Mouse (Mus musculus) ovary, postnatal 10 days (tissue): ENCODE results near the gene F2.

Experiments used
- DNase-seq: peaks from one replicate; pipeline ENCODE4 v3.0.0; 2022; ENCODE audit warnings: low spot score

The F2 gene

DNA sequence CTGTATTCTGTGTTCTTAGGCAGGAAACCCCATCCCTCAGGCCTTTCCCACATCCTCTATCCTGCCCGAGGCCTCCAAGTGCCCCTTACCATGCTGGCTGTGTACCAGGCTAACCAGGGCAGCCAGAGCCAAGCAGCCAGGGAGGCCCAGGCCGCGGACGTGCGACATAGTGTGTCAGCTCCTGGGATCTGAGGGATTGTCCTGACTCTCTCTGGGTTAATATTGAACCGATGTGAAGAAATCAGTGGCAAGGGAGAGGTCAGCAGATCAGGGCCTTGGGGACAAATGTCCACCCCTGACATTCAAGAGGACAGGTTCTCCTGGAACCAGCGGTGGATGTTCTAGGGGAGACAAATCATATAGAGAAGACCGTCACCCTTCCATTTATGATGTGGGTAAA lies at the start of gene F2:
Gene F2 (minus strand): TSS at position 186 of the 400 bp plus-strand sequence.
- DNase-seq, result no peak

DNA sequence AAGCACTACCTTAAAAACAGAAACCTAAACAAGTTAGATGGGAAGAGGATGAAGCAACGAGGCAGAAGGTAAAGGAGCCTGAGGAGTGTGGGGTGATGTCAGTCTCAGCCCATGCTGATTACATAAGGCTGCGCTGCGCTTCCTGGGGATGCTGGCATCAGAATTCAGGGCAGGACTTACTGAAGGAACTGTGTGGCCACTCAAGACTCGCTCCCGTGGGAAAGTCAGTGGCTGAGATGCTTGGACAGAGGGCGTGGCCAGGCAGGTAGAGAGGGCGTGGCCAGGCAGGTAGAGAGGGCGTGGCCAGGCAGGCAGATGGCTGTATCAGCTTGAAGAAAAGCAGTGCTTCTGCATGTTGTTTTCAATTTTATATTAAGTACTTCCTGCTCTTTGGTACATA lies 47.7 kb upstream of the F2 start:
- no peak for DNase-seq

DNA sequence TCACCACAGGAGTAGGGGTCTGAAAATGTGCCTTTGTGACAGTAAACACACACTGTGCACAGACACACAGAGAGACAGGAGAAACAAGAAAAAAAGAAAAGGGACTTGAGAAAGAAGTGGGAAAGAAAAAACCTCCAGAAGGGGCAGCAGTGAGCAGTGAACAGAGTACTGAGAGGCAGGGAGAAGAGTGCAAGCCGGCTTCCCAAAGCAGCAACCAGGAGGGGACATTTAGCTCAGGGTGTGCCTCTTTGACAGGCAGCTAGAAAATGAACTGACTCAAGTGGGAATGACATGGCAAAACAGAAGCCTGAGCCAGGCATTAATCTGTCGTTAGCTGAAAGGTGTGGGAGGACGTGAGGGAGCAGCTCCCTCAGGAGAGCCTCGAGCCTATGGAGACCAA lies 46.6 kb upstream of the F2 start:
- DNase-seq, result no peak

GRCm38 (mm10) chr2:91676961-91677360 lies 40.7 kb upstream of the F2 start:
- no peak for DNase-seq

- DNase-seq, result no peak
Measured at GRCm38 (mm10) chr2:91676420-91676819, 40.2 kb upstream of the F2 start.

DNA sequence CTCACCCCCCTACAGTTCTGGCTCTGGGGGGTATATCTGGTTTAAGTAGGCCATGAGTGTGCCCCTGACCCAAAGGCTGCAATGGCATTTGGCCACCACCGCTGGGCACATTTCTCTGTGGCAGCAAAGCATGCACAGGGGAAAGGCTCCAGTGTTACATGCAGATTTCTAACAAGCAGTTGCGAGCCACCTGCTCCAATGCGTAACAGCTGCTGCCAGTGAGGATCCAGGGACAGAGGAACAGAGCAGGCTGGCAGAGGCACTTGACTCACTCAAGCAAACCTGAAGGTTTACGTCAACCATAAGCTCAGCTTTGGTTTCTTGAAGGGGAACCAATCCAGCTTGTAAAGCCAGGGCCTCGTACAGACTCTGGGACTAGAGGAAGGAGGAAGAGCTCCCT lies 38.7 kb upstream of the F2 start:
- no peak for DNase-seq

GRCm38 (mm10) chr2:91673587-91673986 lies 37.4 kb upstream of the F2 start:
- no peak for DNase-seq

DNA sequence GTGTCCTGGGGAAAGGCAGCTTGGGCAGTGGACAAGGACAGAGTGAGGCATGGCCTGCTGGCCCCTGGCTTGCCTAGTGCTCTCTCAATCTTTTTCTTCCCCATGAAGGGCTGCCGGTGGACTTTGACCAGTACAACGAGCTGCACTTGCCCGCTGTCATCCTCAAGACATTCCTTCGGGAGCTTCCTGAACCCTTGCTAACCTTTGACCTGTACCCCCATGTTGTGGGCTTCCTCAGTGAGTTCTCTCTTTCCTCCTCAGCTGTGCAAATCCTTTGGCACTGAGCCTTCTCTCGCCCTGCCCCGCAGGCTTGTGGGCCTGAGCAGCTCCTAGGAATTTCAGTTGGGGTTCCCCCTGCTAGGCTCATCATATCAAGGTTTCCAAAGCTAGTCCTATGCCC lies 33.8 kb upstream of the F2 start:
- DNase-seq, result no peak

DNA sequence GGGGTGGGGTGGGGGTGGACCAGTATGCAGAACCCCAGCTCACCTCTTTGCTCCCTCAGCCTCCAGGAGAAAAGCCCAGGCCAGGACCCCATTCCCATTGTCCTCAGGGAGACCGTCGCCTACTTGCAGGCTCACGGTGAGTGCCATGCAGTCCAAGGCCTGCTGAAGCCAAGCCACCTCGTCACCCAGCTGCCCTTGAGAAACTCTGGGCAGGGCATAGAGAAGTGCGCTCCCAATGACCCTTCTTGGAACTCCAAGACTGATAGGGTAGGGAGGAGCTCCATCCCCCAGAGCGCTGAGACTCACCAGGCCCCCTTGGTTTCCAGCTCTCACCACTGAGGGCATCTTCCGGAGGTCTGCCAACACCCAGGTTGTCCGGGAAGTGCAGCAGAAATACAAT lies 33.1 kb upstream of the F2 start:
- no peak for DNase-seq

DNA sequence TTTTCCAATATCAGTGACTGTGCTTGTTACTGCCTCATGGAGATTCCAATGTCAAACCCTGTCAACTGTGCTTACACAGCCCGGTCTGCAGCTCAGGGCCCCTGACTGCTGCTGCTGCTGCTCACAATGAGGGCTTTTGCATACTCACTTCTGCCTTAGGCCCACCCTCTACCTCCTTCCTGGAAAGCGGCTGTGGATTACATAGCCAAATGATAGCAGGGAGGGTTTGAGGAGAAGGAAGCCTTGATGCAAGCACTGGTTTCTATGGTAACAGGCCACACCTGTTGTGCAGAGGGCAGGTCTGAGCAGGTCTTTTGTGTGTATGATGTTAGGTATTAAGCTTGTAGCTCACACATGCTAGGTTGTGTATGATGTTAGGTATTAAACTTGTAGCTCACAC lies 31.5 kb upstream of the F2 start:
- no peak for DNase-seq

GRCm38 (mm10) chr2:91666386-91666910 lies 30.2 kb upstream of the F2 start:
- DNase-seq, result no peak

- DNase-seq, result no peak
Measured at GRCm38 (mm10) chr2:91664780-91665179, 28.6 kb upstream of the F2 start.

- DNase-seq, result no peak
Measured at GRCm38 (mm10) chr2:91660981-91661380, 24.8 kb upstream of the F2 start.

GRCm38 (mm10) chr2:91659657-91660056 lies 23.4 kb upstream of the F2 start:
- DNase-seq, result no peak

- DNase-seq, result no peak
Measured at GRCm38 (mm10) chr2:91656774-91657173, 20.6 kb upstream of the F2 start.

- no peak for DNase-seq
Measured at GRCm38 (mm10) chr2:91655827-91656226, 19.6 kb upstream of the F2 start.

DNA sequence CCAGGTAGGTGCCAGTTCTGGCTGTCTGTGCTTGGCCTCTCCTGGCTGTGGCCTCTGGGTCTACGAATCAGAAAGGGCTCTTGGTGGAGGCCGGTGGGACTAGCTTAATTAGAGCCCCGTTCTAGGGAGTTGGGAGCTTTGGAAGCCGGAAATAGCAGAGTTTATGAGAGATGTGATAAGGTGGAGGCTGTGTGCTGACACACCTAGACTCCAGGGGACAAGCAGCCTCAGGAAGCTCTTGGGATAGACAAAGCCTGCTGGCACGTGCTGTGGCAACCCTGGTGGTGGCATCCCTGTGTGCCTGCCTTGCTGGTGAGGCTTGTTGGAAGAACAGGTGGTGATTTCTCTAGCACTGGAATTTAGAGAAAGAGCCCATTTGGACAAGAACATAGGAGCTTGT lies 19.2 kb upstream of the F2 start:
- DNase-seq, result no peak

DNA sequence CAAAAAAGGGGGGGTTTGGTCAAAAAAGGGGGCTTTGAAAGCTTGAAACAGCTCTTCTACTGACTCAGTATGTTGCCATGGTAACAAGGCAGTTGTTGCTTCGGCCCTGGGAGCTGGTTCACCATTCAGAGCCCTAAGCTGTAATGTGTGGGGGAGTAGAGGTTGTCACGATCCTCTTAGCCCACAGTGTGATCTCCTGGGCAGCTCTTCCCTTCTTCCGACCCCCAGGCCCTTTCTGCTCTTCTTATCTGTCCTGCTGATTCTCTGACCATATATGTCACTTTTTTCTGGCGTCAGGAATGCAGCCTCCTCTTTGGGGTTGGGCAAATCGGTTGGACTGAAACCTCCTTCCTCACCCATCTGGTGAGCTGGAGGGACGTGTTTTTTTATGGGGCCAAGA lies 16.6 kb upstream of the F2 start:
- DNase-seq, result no peak

DNA sequence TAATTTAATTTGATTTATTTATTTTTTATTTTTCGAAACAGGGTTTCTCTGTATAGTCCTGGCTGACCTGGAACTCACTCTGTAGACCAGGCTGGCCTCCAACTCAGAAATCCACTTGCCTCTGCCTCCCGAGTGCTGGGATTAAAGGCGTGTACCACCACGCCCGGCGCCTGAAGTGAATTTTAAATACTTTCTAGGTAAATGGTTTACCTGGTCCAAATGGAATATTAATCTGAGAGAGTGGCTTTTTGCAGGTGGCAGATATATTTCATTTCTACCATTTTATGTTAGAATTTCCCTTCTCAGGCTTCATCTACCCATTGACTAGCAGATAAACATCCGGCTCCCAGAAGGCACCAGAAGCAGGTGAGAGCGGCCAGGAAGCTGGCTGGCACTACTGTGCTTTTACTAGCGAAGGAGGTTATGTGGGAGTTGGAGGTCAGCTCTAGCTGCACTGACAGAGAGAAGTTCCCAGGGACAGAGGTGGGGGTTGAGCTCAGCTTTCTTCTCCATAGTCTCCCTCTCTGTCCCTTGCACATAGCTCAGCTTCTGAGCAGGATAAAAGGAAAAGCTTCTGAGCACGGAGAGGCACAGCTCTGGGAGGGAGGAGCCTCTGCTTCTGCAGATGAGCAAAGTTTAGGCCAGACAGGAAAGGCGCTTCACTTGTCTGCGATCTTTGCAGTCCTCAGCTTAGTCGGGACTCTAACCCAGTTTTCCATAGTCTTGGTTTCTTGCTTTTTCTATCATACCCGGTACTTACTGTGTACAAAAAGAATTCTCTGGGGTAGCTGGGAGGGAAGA lies 15.4 kb upstream of the F2 start:
- no peak for DNase-seq

- no peak for DNase-seq
Measured at GRCm38 (mm10) chr2:91650360-91650995, 14.3 kb upstream of the F2 start.

- peak; percentile 86 for DNase-seq
Measured at GRCm38 (mm10) chr2:91649553-91650359, 13.5 kb upstream of the F2 start, which contains the start of the genes Zfp408 and Arhgap1. Zfp408 (minus strand) TSS chr2:91649791. Arhgap1 (plus strand) TSS chr2:91649860.

DNA sequence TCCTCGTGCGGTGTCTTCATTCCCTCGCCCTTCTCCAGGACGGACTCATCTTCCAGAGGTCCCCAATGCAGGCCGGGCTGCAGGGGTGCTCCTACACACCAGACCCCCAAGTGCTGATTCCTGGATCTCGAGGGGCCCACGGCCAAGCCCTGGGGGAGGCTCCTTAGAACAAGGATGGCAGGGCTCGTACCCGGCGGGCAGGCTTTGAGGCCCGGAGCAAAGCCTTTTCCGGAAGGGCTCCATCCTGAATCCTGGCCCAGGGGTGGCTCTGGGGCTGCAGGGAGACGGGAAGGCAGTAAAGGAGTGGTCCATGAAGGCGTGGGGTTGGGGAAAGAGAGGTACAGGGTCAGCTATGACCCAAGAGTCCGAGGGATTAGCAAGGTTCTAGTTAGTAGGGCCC lies 12.9 kb upstream of the F2 start:
- DNase-seq, result no peak

GRCm38 (mm10) chr2:91646733-91647132 lies 10.5 kb upstream of the F2 start:
- DNase-seq, result no peak
